In genomic region chr15:85677855-85678254, GRCm38 (mm10) we compare ENCODE assay signal across 8 mouse cellular contexts. TPM values are rescaled to one million over a fixed set of nuclear protein-coding genes. Genes with fewer than 3 reads are reported as not detected.
DNase-seq lines count a peak whose midpoint lies in the region.

No protein-coding gene starts in this region.

- intact Hi-C loops in gastrocnemius, postnatal 14 days (cut with DNase I; ENCODE audit: low total_unique reads), result loop anchor here (2.0 kb wide), 1 partner anchor 31 kb away; no protein-coding TSS in a partner anchor
- intact Hi-C loops in gastrocnemius, postnatal 36 days (cut with DNase I), result no loop called here

- DNase-seq in gastrocnemius, postnatal 14 days, result peak; percentile 38
- DNase-seq in gastrocnemius, adult 8-10 months (ENCODE audit: low spot score in 2 of 2), result no peak
- DNase-seq in Muller cell, postnatal 12 days (ENCODE audit: inconsistent ontology term), result peak; percentile 94
- peak; percentile 84 to 86 for DNase-seq in cerebellum, postnatal 36 days
- DNase-seq in kidney, postnatal 36 days, result peak; percentile 83 to 91
- peak; percentile 78 for DNase-seq in right cerebral cortex, postnatal 25 days
- no peak for DNase-seq in gastrocnemius, postnatal 36 days
- no peak for DNase-seq in spleen, postnatal 10 days (ENCODE audit: low spot score in 2 of 2)

RNA-seq across cellular contexts. Expression of gene Ppara, which starts 56.9 kb away (rescaled TPM):
- total RNA-seq in gastrocnemius, postnatal 14 days (2021), result 10 to 100 TPM in 1 of 2 experiments, 1 to 10 TPM in 1; 6.3 to 16.3 TPM
- total RNA-seq in gastrocnemius, adult 8-10 months (2022), result 10 to 100 TPM; 10.5 to 19.6 (median 14.7) TPM
- 10 to 100 TPM; 14.5 to 16.5 TPM for total RNA-seq in gastrocnemius, postnatal 36 days (2021)

Comparison
In these comparisons a context has a peak if more than half of its experiments do, and no peak if none do; other contexts are left out.
1. DNase-seq: peak in gastrocnemius, postnatal 14 days (single experiment), Muller cell, postnatal 12 days (single experiment), cerebellum, postnatal 36 days (2 of 2), kidney, postnatal 36 days (2 of 2) and right cerebral cortex, postnatal 25 days (single experiment); none in gastrocnemius, adult 8-10 months (0 of 2), gastrocnemius, postnatal 36 days (0 of 2) and spleen, postnatal 10 days (0 of 2).